Mouse (Mus musculus): ENCODE data around the gene Abcg8.

Gene Abcg8

GRCm38 (mm10) chr17:84675951-84676366 lies at the start of gene Abcg8:
Gene Abcg8 (plus strand): TSS chr17:84676302.
- DNase-seq (ENCODE audit: low read depth in 1 of 2, low spot score in 2 of 2): no peak

GRCm38 (mm10) chr17:84626857-84627305 lies 49.2 kb upstream of the Abcg8 start:
- no peak for DNase-seq (ENCODE audit: low read depth in 1 of 2, low spot score in 2 of 2)

- DNase-seq (ENCODE audit: low read depth in 1 of 2, low spot score in 2 of 2): no peak
Measured at GRCm38 (mm10) chr17:84627721-84628120, 48.4 kb upstream of the Abcg8 start.

- DNase-seq (ENCODE audit: low read depth in 1 of 2, low spot score in 2 of 2): no peak
Measured at GRCm38 (mm10) chr17:84628611-84629010, 47.5 kb upstream of the Abcg8 start.

- DNase-seq (ENCODE audit: low read depth in 1 of 2, low spot score in 2 of 2): no peak
Measured at GRCm38 (mm10) chr17:84631836-84632235, 44.3 kb upstream of the Abcg8 start.

- DNase-seq (ENCODE audit: low read depth in 1 of 2, low spot score in 2 of 2): no peak
Measured at GRCm38 (mm10) chr17:84633443-84633842, 42.7 kb upstream of the Abcg8 start.

GRCm38 (mm10) chr17:84636328-84636727 lies 39.8 kb upstream of the Abcg8 start:
- DNase-seq (ENCODE audit: low read depth in 1 of 2, low spot score in 2 of 2): no peak

GRCm38 (mm10) chr17:84637971-84638370 lies 38.1 kb upstream of the Abcg8 start:
- DNase-seq (ENCODE audit: low read depth in 1 of 2, low spot score in 2 of 2): no peak

GRCm38 (mm10) chr17:84639796-84640378 lies 36.2 kb upstream of the Abcg8 start:
- DNase-seq (ENCODE audit: low read depth in 1 of 2, low spot score in 2 of 2): no peak

- DNase-seq (ENCODE audit: low read depth in 1 of 2, low spot score in 2 of 2): peak; percentile 34 to 62
Measured at GRCm38 (mm10) chr17:84641893-84642292, 34.2 kb upstream of the Abcg8 start.

- no peak for DNase-seq (ENCODE audit: low read depth in 1 of 2, low spot score in 2 of 2)
Measured at GRCm38 (mm10) chr17:84642324-84642723, 33.8 kb upstream of the Abcg8 start.

GRCm38 (mm10) chr17:84644292-84645050 lies 31.6 kb upstream of the Abcg8 start:
- DNase-seq (ENCODE audit: low read depth in 1 of 2, low spot score in 2 of 2): no peak

GRCm38 (mm10) chr17:84645119-84645518 lies 31.0 kb upstream of the Abcg8 start:
- no peak for DNase-seq (ENCODE audit: low read depth in 1 of 2, low spot score in 2 of 2)

- DNase-seq (ENCODE audit: low read depth in 1 of 2, low spot score in 2 of 2): no peak
Measured at GRCm38 (mm10) chr17:84645894-84646293, 30.2 kb upstream of the Abcg8 start.

GRCm38 (mm10) chr17:84646477-84646876 lies 29.6 kb upstream of the Abcg8 start:
- no peak for DNase-seq (ENCODE audit: low read depth in 1 of 2, low spot score in 2 of 2)

- peak in 1 of 2 experiments; percentile 44 for DNase-seq (ENCODE audit: low read depth in 1 of 2, low spot score in 2 of 2)
Measured at GRCm38 (mm10) chr17:84647630-84648029, 28.5 kb upstream of the Abcg8 start.

GRCm38 (mm10) chr17:84650302-84651017 lies 25.6 kb upstream of the Abcg8 start:
- no peak for DNase-seq (ENCODE audit: low read depth in 1 of 2, low spot score in 2 of 2)

- no peak for DNase-seq (ENCODE audit: low read depth in 1 of 2, low spot score in 2 of 2)
Measured at GRCm38 (mm10) chr17:84653544-84653943, 22.6 kb upstream of the Abcg8 start.

GRCm38 (mm10) chr17:84656205-84656604 lies 19.9 kb upstream of the Abcg8 start:
- DNase-seq (ENCODE audit: low read depth in 1 of 2, low spot score in 2 of 2): no peak

GRCm38 (mm10) chr17:84656653-84657421 lies 19.3 kb upstream of the Abcg8 start:
- no peak for DNase-seq (ENCODE audit: low read depth in 1 of 2, low spot score in 2 of 2)

- DNase-seq (ENCODE audit: low read depth in 1 of 2, low spot score in 2 of 2): no peak
Measured at GRCm38 (mm10) chr17:84657422-84657732, 18.7 kb upstream of the Abcg8 start.
